In genomic region chr8:85785506-85785905, GRCm38 (mm10) we compare ENCODE assay signal across 26 mouse cellular contexts. TPM values are rescaled to one million over a fixed set of nuclear protein-coding genes. Genes with fewer than 3 reads are reported as not detected.
DNase-seq lines count a peak whose midpoint lies in the region; ATAC-seq lines count a peak whose summit lies in the region.
"Had no signal": no experiment of that assay in that cellular context is flagged by ENCODE, and none has a peak within 500 bp of the region (broad histone marks: within the 10 kb centered on the region; RNA-seq: fewer than 3 reads in every experiment).

No protein-coding gene starts in this region.

- no peak overlapping the region for H3K27ac ChIP-seq in embryonic facial prominence, embryonic 14.5 days (replicated peaks; ENCODE audit: low read depth, low read length)
- no peak overlapping the region for H3K27ac ChIP-seq in embryonic facial prominence, embryonic 10.5 days (replicated peaks)
- H3K27ac ChIP-seq: embryonic facial prominence, embryonic 13.5 days; forebrain, embryonic 10.5 days; forebrain, embryonic 13.5 days; heart, embryonic 15.5 days; hindbrain, embryonic 14.5 days; hindbrain, postnatal 0 days had no signal

- H3K27me3 ChIP-seq in embryonic facial prominence, embryonic 14.5 days (replicated peaks; ENCODE audit: control insufficient read depth, insufficient read depth, low read length) = no peaks in the 10 kb centered on the region
- no peaks in the 10 kb centered on the region for H3K27me3 ChIP-seq in embryonic facial prominence, embryonic 10.5 days (replicated peaks; ENCODE audit: low read depth, poor library complexity, severe bottlenecking)
- H3K27me3 ChIP-seq: embryonic facial prominence, embryonic 13.5 days; forebrain, embryonic 13.5 days; heart, embryonic 12.5 days; heart, embryonic 15.5 days; Patski had no signal

- intact Hi-C loops in heart, postnatal 25 days (cut with DNase I) = no loop called here

- 53% methylated on average over 1 of the region's 1 CpGs for WGBS in embryonic facial prominence, embryonic 14.5 days
- WGBS in embryonic facial prominence, embryonic 10.5 days = 66% methylated on average over 1 of the region's 1 CpGs

- peak; percentile 15 for DNase-seq in embryonic facial prominence, embryonic 14.5 days (ENCODE audit: low spot score)
- no peak for DNase-seq in embryonic facial prominence, embryonic 10.5 days (ENCODE audit: low spot score)
- DNase-seq in layer of hippocampus, adult 9-11 months = peak; percentile 14
- no peak for DNase-seq in layer of hippocampus, adult 9-10 months (ENCODE audit: low spot score)
- DNase-seq in Muller cell, postnatal 12 days (ENCODE audit: inconsistent ontology term) = peak; percentile 68
- no peak for DNase-seq in heart, postnatal 25 days (ENCODE audit: low spot score)
- DNase-seq: adrenal gland, postnatal 10 days; adrenal gland, postnatal 36 days; cerebellum, adult 11 months; cerebellum, adult 2 months; cerebellum, adult 9-11 months; cerebellum, postnatal 25 days; gastrocnemius, postnatal 25 days; heart, adult 18-20 months; heart, postnatal 10 days; heart, postnatal 4 days had no signal

- no peak overlapping the region for H3K4me2 ChIP-seq in embryonic facial prominence, embryonic 14.5 days (ENCODE audit: low read depth, low read length)
- H3K4me2 ChIP-seq: embryonic facial prominence, embryonic 13.5 days; forebrain, embryonic 13.5 days; heart, embryonic 12.5 days; heart, embryonic 15.5 days; hindbrain, embryonic 14.5 days had no signal

- H3K4me1 ChIP-seq in embryonic facial prominence, embryonic 14.5 days (ENCODE audit: control insufficient read depth, insufficient read depth, low read length) = no peaks in the 10 kb centered on the region
- H3K4me1 ChIP-seq in embryonic facial prominence, embryonic 10.5 days = no peaks in the 10 kb centered on the region
- H3K4me1 ChIP-seq: embryonic facial prominence, embryonic 13.5 days; heart, embryonic 15.5 days had no signal

- no peak for ATAC-seq in embryonic facial prominence, embryonic 14.5 days (ENCODE audit: low read depth)
- ATAC-seq: forebrain, embryonic 13.5 days; forebrain, embryonic 16.5 days; hindbrain, postnatal 0 days; inflammation-experienced regulatory T-cells, adult 6 months; Patski had no signal

- no peak overlapping the region for H3K9ac ChIP-seq in embryonic facial prominence, embryonic 14.5 days (ENCODE audit: low read depth, low read length)
- H3K9ac ChIP-seq: embryonic facial prominence, embryonic 13.5 days; forebrain, embryonic 13.5 days; heart, embryonic 12.5 days; heart, embryonic 15.5 days; hindbrain, embryonic 14.5 days had no signal

- H3K9me3 ChIP-seq in embryonic facial prominence, embryonic 14.5 days (ENCODE audit: control insufficient read depth, low read length) = no peaks in the 10 kb centered on the region
- no peaks in the 10 kb centered on the region for H3K9me3 ChIP-seq in embryonic facial prominence, embryonic 10.5 days
- H3K9me3 ChIP-seq: embryonic facial prominence, embryonic 13.5 days; forebrain, embryonic 10.5 days; forebrain, embryonic 13.5 days; heart, embryonic 12.5 days; heart, embryonic 15.5 days had no signal

- H3K4me3 ChIP-seq in embryonic facial prominence, embryonic 14.5 days (ENCODE audit: low read depth, low read length) = no peak overlapping the region
- H3K4me3 ChIP-seq in embryonic facial prominence, embryonic 10.5 days = no peak overlapping the region
- H3K4me3 ChIP-seq: embryonic facial prominence, embryonic 13.5 days; forebrain, embryonic 10.5 days; forebrain, embryonic 13.5 days; heart, embryonic 12.5 days; heart, embryonic 15.5 days had no signal

- H3K36me3 ChIP-seq in embryonic facial prominence, embryonic 14.5 days (ENCODE audit: control insufficient read depth, insufficient read depth, low read length) = no peaks in the 10 kb centered on the region
- no peaks in the 10 kb centered on the region for H3K36me3 ChIP-seq in embryonic facial prominence, embryonic 10.5 days (replicated peaks)
- H3K36me3 ChIP-seq: embryonic facial prominence, embryonic 13.5 days; forebrain, embryonic 10.5 days; heart, embryonic 12.5 days; heart, embryonic 15.5 days had no signal

RNA-seq across cellular contexts. Expression of gene Itfg1, which starts 55.2 kb away (rescaled TPM):
- 83.5 and 86.6 TPM in 2 replicates for polyA plus RNA-seq in embryonic facial prominence, embryonic 14.5 days (2014; fragmentation: Nextera tagmentation; extraction: Ambion mirVana)
- 54.8 and 55.1 TPM in 2 replicates for polyA plus RNA-seq in embryonic facial prominence, embryonic 10.5 days (2016; fragmentation: Nextera tagmentation; extraction: Ambion mirVana)
- 10 to 100 TPM; 44.1 to 49.5 TPM for total RNA-seq in heart, postnatal 25 days (2021)

RNA-seq across cellular contexts. Expression of gene Phkb, which starts 55.3 kb away (rescaled TPM):
- polyA plus RNA-seq in embryonic facial prominence, embryonic 14.5 days (2014; fragmentation: Nextera tagmentation; extraction: Ambion mirVana) = 52.4 and 59.7 TPM in 2 replicates
- polyA plus RNA-seq in embryonic facial prominence, embryonic 10.5 days (2016; fragmentation: Nextera tagmentation; extraction: Ambion mirVana) = 44.9 and 46.6 TPM in 2 replicates
- 10 to 100 TPM; 55.4 to 58.4 TPM for total RNA-seq in heart, postnatal 25 days (2021)

Comparison
In these comparisons a context has a peak if more than half of its experiments do, and no peak if none do; other contexts are left out.
1. DNase-seq: peak in embryonic facial prominence, embryonic 14.5 days (single experiment), layer of hippocampus, adult 9-11 months (single experiment) and Muller cell, postnatal 12 days (single experiment); none in embryonic facial prominence, embryonic 10.5 days (single experiment), layer of hippocampus, adult 9-10 months (single experiment) and heart, postnatal 25 days (single experiment).